Mouse (Mus musculus) kidney, adult 11 months (tissue): ENCODE measurements at regions not wholly inside any gene's neighbourhood (a gene's known extent, or its start where the extent isn't known, plus 50 kb on each side); places are given as distances from the start of the nearest gene placed in this dataset.
"Not testable (repeated sequence)": the region's sequence is repeated elsewhere in the genome, so short reads cannot be mapped to it uniquely, and the experiment has no call there.

Experiments
- DNase-seq: peaks from one replicate; pipeline ENCODE4 v3.0.0; 2022

DNA sequence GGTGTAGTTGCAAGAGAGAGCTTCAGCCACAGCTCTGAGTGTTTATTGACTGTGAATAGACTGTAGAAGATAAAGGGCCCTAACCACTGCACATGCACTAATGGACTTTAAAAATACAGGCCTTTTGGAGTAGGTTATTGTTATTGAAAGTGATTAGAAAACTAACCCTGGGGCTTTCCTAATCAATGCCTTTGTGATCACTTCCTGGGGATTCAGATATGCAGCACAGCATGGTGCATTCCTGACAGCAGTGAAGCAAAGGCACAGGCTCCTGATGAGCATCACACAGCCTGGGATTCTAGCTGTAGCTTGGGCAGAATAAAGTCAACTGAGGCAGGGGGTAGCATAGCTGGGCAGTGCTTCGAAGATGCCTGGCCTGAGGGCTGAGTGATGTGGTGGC, 87.3 kb downstream of the Gm11077 start:
- no peak for DNase-seq

DNA sequence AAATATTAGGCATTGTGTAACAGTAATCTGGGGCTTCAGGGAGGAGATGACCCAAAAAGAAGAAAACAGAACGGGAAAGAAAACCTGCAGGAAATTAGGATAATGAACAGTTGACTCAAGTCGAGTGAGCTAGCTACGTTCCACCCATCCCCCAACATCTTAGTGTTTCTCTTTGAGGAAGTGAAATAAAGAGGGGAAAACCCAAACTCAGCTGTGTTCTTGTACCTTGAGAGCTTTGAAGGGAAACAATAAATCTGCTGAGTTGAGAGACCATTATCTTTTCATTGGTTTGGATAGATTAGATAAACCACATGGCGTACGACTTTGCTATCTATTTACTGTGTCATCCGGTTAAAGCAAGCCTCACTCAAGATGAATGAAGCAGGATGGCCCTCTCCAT, 87.7 kb downstream of the Gm11077 start:
- DNase-seq = no peak

- peak; percentile 1 for DNase-seq
Measured at GRCm38 (mm10) chr6:140819451-140819878, 90.4 kb downstream of the Gm11077 start.

- no peak for DNase-seq
Measured at GRCm38 (mm10) chr6:140826522-140826921, 97.4 kb downstream of the Gm11077 start.

DNA sequence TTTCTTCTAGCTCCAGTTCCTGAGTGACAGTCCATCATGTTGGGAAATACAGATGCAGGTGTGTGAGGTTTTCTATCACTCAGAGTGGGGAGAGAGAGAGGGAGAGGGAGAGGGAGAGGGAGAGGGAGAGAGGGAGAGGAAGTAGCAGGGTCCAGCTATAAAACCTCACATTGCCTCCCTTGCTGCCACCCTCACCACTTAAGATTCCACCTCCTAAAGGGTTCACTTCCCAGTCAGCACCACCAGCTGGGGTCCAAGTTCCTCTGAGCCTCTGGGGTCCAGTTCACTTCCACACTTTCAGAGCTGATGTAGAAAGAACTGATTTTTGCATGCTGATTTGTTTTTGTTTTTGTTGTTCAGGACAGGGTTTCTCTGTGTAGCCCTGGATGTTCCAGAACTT, 98.6 kb downstream of the Gm11077 start:
- no peak for DNase-seq

- DNase-seq = no peak
Measured at GRCm38 (mm10) chr6:140843292-140843991, 114.4 kb downstream of the Gm11077 start.

DNA sequence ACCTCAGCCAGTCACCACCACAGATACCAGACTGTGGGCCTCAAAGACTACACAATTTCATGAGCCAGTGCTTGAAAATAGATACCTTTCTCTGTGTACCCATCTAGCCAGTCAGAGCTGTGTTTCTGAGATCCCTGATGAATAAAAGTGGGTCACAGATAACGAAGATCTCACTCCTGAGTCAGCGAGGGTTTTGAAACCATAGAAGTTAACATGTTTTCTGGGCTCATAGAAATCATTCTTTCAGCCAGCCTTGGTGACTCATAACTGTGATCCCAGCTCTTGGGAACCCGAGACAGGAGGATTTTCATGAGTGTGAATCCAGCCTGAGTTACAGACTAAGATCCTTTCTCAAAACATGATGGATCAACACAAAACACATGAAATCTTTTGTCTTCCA, 118.1 kb downstream of the Gm11077 start:
- no peak for DNase-seq

DNA sequence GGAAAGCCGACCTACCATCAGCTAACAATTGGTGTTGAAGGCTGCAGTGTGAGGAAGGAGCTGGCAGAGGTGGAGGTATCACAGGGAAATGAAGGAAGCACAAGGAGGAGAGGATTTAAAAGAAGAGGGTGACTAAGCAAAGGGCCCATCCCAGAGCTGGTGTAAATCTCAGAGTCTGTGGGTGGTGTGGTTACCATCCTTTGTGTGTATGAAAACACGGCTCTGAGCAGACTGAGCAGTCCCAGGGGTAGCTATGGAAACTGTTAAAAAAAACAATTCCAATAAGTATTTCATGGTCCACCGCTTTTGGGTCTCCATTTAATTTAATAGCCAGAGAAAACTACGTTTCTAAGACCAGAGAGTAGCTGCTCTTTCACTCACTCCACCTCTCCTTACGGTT, 123.3 kb downstream of the Gm11077 start:
- DNase-seq = no peak

DNA sequence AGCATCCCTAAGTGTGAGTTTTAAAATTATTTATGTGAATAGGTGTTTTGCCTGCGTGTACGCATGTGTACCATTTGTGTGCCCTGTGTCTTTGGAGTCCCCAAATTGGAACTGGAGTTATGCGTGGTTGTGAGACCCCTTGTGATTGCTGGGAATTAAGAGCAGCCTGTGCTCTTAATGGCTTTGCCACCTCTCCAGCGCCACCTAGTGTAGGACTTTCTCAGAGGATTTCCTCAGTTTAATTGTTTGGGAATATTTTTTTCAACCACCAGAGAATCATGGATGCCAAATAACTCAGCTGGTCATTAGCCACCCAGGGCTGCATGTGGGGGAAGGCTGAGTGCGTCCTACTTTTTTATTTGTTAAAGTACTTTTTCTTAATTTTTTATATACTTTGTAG, 124.4 kb downstream of the Gm11077 start:
- DNase-seq = no peak

GRCm38 (mm10) chr6:140854691-140855090, 125.6 kb downstream of the Gm11077 start:
- DNase-seq = no peak

DNA sequence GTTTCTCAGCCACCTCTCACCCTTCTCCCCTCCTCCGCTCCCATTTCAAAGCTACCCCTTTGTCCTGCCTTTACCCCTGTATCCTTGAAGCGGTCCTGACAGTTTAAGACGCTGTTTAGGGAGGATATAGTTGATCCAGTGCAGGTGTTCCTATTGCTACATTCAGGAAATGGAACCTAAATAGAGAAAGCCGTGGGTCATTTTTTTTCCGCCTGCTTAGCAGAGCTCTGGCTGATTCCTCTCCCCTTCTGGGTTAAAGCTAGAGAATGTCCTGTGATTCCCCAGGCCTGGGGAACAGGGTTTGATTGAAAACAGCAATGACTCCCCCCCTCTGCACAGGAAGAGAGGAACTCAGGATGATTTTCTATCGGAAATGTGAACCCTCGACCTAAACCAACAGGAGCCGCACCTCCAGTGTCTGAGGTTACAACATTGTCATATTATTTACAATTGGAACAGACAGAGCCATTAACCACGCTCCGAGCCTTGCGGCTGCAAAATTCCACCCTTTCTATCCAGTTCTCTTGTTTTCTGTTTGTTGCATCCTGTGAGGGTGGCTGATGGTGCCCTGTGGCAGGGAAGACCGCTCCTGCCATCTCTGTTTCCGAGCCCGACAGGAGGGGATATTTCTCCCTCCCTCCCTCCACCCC, 127.5 kb downstream of the Gm11077 start:
- no peak for DNase-seq

DNA sequence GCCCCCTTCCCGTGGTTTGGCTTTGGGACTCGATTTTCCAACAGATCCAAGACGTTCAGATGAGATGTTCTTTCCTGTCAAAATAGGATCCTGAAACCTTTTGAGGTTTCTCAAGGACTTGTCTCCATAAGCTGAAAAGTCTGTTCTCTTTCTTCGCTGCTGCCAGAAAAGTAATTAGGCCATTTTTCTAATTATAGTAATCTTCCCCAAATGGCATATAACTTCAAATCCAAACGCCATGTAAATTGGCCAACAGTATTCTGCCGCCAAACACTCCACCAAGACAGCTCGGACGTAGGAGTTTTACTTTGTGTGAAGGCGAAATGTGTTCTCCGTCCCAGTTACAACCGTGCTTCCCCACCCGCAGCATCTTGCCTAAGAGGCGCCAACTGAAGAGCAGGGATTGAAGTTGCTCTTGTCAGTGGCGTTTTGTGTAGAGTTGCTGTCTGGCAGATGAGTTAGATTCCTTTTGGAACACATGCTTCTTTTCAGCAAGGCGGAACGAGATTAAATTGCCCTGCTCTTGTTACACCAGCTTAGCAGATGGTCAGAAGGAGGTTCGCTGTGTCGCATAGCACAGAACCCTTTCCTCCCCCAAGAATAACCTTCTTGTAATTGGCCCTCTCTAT, 128.1 kb downstream of the Gm11077 start:
- no peak for DNase-seq

GRCm38 (mm10) chr6:140869523-140869922, 140.4 kb downstream of the Gm11077 start:
- DNase-seq = not testable (repeated sequence)

GRCm38 (mm10) chr6:140874831-140875230, 145.7 kb downstream of the Gm11077 start:
- no peak for DNase-seq

DNA sequence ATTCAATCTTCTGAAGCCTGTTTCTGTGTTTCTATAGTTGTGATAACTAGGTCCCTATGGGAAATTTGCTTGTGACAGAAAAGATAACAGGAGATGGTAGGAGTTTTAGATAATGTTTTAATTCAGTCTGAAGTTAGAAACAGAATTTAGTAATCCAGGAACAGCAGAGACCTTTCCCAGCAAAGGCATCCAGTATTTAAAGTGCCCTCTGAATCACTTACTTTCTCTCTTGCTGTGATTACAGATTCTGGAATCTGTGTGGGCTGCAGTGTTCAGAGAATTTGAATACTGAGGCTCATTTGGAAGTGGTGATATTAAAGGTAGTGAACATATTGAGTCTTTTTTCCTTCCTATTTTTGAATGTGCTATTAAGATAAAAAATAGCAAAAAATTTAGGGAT, 154.6 kb downstream of the Gm11077 start:
- no peak for DNase-seq

DNA sequence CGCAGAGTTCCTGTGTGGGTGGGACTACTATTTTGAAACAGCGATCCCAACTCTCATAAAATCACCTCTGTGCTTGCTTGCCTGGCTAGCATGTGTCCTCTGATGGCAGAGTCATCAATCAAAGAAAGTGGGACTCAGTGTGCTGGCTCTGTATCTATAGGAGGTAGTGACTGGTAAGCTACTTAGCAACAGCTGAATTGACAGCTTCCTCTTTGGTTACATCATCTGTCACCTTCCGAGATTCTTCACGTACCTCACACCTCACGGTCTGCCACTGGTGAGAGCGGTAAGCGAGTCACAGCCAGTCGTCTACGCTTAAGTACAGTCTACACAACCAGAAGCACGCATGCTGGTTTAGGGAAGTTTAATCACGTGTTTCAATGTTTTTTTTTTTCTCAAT, 159.5 kb downstream of the Gm11077 start:
- no peak for DNase-seq

DNA sequence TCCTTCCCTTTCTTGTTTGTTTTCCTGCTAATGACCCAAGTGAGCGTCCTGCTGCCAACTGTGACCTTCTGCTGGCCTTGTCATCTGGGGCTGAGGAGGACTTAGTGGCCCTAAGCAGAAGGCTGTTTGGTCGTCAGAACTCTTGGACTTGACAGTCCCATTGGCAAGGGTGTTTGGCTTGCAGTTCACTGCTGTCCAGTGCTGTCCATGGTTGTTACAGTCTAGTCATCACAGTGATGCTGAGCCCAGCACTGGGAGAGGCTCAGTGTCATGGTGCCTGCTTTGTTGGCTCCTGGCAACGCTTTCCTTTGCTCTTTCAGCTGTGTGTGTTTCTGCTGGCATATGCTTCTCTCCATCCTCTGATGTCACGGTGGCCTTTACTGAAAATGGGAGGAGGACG, 161.0 kb downstream of the Gm11077 start:
- no peak for DNase-seq

GRCm38 (mm10) chr6:140890591-140890990, 161.5 kb downstream of the Gm11077 start:
- DNase-seq = no peak

- DNase-seq = peak; percentile 36
Measured at GRCm38 (mm10) chr6:140894467-140894866, 165.4 kb downstream of the Gm11077 start.

DNA sequence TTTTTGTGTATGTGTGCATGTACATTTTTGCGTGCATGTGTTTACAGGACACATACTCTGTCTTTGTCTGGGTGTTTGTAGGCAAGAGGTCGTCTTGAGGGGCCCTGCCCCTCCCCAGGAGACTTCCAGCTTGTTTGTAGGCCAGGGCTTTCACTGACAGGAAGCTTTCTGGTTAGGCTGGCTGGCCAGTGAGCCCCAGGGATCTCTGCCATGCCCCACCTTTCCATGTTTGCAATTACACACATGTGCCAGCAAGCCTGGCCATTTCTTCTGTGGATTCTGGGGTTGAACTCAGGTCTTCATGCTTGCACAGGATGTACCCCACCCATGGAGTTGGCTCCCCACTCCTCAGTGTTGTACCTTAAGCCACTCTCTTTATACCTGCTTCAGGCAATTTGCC, 166.4 kb downstream of the Gm11077 start:
- no peak for DNase-seq

DNA sequence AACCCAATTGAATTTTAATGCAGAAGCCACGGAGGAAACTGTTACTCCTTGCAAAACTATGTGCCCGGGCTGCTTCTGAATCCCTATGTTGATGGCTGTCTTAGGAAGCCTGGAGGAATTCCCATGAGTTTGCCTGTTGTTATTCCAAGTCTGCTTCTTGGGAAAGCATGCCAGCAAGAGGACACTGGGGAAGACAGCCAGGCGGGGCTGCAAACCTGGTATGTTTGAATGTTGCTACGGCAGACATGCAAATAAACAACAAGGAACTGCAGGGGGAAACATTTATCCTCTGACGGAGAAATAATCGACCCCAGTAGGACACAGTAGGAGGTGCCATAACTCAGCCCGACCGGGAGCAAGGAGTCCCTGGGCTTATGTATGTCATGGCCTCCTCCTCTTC, 168.0 kb downstream of the Gm11077 start:
- DNase-seq = no peak

DNA sequence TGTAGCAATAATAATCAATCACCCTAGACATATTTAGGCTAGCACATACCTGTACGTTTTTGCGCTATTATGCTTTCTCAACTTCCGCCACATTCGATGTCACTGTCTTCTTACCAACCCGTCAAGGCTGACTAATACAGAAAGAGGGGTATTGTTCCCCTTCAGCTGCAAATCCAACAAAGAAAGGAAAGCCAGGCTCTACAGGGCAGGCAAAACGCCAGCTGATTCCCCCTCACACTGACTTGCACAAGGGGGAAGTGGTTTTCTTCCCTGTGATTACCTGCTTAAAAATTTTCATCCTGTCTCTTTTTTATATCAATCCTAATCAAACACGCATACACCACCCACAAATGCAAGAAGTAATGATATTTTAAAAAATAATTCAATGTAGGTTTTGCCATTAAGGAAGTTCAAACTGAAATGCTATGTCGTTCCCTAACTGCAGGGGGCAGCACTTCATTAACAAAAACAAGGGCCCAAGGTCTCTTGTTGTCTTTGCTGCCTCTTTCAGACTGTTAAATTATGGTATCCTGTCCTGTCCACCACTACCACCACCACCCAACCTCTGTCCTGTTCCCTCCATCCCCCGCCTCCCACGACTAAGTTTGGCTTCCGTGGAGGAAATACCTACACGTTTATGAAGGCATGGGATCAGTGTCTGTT, 195.4 kb downstream of the Gm11077 start:
- peak; percentile 6 for DNase-seq

DNA sequence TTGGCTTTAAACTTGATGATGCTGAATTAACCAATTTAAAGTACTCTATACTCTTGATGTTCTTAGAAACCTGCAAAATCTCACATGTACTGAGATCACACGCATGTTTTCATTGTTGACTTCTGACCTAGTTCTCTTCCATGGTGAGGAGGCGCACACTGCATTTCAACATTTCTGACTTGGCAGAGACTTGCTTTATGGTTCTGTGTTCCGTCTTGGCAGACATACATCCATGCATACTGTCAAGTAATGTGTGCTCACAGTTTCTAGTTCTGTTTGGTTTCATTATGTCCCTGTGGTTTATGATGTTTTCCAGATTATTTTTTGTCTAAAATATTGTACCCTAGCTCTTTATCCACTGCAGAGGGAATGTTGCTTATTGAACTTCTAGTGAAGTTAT, 198.5 kb downstream of the Gm11077 start:
- DNase-seq = no peak

GRCm38 (mm10) chr6:140934286-140934685, 205.2 kb downstream of the Gm11077 start:
- DNase-seq = no peak
